Mouse (Mus musculus): ENCODE measurements around the gene A630089N07Rik. TPM values are rescaled to one million over a fixed set of nuclear protein-coding genes. Genes with fewer than 3 reads are reported as not detected.

Gene A630089N07Rik
- polyA plus RNA-seq (2012; rRNA removed) = 0.12 and 0.51 TPM in 2 replicates

DNA sequence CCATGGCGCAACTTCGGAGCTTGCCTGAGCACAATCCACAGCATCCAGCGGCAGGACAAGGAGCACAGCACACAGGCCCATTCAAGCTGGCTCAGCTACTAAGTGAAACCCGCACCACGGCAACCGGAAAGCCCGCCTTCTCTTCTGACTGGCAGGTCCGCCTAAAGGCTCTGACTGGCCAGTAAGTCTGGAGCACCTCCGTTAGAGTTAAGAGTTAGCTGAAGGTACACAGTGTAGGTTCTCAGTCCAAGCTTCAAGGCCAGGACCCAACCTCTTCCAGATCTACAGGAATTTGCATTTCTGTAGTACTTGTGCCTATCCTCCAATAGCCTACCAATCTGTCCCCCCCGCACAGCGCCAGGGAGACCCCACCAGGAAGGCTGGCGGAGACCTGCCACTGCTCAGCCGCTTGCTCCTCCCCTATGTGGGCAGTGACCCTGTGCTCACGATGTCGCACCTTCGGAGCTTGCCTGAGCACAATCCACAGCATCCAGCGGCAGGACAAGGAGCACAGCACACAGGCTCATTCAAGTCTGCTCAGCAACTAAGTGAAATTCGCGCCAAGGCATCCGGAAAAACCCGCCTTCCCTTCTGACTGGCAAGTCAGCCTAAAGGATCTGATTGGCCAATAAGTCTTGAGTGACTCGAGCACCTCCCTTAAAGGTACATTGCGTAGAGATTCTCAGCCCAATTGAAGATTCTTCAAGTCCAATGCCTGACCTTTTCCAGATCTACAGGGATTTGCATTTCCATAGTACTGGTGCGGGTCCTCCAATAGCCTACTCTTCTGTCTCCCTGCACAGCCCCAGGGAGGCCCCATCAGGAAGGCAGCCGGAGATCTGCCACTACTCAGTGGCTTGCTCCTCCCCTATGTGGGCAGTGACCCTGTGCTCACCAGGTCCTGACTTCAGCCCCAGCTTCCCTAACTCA, at the start of gene A630089N07Rik:
Gene A630089N07Rik, minus strand, starts transcription at position 562 of the 930 bp plus-strand sequence.

DNA sequence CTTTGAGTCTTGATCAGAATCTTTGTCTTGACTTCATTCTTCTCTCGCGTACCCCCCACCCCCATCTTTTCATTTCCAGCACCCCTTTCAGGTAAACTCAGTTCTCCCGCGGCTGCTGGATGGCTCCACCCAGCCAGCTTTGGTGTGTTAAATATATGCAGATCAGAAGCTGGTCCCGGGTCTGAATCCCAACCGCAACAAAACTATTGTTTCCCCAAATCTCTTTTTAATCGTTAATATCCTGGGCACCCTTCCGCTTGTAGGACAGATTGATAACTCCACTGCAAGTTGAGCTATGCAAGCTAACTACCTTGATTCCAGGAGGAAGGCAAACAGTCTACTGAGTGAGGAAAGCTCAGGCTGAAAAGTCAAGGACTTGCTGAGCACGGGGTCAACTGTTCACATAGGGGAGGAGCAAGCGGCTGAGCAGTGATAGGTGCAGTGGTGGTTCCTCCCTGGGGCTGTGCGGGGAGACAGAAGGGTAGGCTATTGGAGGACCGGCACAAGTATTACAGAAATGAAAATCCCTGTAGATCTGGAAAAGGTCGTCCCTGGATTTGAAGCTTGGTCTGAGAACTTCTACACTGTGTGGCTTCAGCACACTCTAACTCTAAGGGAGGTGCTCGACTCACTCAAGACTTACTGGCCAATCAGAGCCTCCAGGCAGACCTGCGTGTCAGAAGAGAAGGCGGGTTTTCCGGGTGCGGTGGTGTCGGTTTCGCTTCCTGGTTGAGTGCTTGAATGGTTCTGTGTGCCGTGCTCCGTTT, 85.5 kb downstream of the A630089N07Rik start, which contains the start of gene B230307C23Rik:
Gene B230307C23Rik, plus strand, starts transcription at position 700 of the 767 bp plus-strand sequence.

GRCm38 (mm10) chr16:97962151-97962948, 119.9 kb downstream of the A630089N07Rik start, which contains the start of the genes C2cd2 and Zbtb21:
Gene C2cd2 (minus strand): TSS chr16:97962598.
Gene Zbtb21 (minus strand): TSS chr16:97962622.

Other genes with a start within 250 kb of the A630089N07Rik start
- gene Prdm15, start 230.6 kb downstream of the A630089N07Rik start, polyA plus RNA-seq (2012; rRNA removed) = 14.6 and 16.3 TPM in 2 replicates
- 24.9 and 25.4 TPM in 2 replicates for gene C2cd2, start 119.9 kb downstream of the A630089N07Rik start, polyA plus RNA-seq (2012; rRNA removed)
- 16.2 and 17.8 TPM in 2 replicates for gene Zbtb21, start 119.8 kb downstream of the A630089N07Rik start, polyA plus RNA-seq (2012; rRNA removed)
- 2.8 and 3.8 TPM in 2 replicates for gene B230307C23Rik, start 85.1 kb downstream of the A630089N07Rik start, polyA plus RNA-seq (2012; rRNA removed)

Measured in colon, adult 2 months (tissue).